In the genomic region with DNA sequence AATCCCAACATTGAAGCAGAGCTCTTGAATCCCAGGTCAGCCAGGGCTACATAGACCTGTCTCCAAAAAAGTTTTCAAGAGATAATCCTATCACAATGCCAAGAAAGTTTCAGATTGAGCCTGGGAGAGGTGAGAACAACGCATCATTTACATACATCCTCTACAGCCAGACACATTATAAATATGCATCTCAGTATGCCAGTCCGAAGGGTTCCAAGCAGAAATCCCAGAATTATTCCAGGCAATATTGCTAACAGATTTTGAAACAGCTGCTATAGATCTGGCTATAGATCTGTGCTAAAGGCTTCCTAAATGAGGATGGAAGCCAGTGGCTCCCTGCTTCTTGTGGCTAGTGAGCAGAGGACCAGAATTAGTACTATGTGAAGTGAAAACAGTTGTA, we compare ENCODE assay signal across 25 mouse cellular contexts. TPM values are rescaled to one million over a fixed set of nuclear protein-coding genes. Genes with fewer than 3 reads are reported as not detected.
DNase-seq lines count a peak whose midpoint lies in the region; ATAC-seq and TF ChIP-seq lines count a peak whose summit lies in the region.
"Had no signal": no experiment of that assay in that cellular context is flagged by ENCODE, and none has a peak within 500 bp of the region (broad histone marks: within the 10 kb centered on the region; RNA-seq: fewer than 3 reads in every experiment).

No protein-coding gene starts in this region.

- H3K27ac ChIP-seq in embryonic facial prominence, embryonic 15.5 days (replicated peaks) = 0 out of 2 replicates have a peak overlapping the region, but pooled peaks have one; percentile 17
- H3K27ac ChIP-seq in embryonic facial prominence, embryonic 10.5 days (replicated peaks) = no peak overlapping the region
- H3K27ac ChIP-seq in forebrain, postnatal 0 days (ENCODE audit: low read depth, low read length) = no peak overlapping the region
- H3K27ac ChIP-seq: embryonic facial prominence, embryonic 12.5 days; heart, embryonic 15.5 days; hindbrain, embryonic 13.5 days; hindbrain, postnatal 0 days; intestine, embryonic 15.5 days had no signal

- no peak for TF ChIP-seq CTCF in forebrain, postnatal 0 days (IDR thresholded peaks at IDR 0.05; ENCODE audit: low read depth)

- no peak overlapping the region for H3K4me2 ChIP-seq in embryonic facial prominence, embryonic 15.5 days (replicated peaks)
- H3K4me2 ChIP-seq in forebrain, postnatal 0 days (ENCODE audit: low read depth) = no peak overlapping the region
- H3K4me2 ChIP-seq: embryonic facial prominence, embryonic 12.5 days; heart, embryonic 11.5 days; heart, embryonic 15.5 days; hindbrain, embryonic 13.5 days; intestine, embryonic 15.5 days had no signal

- no peaks in the 10 kb centered on the region for H3K4me1 ChIP-seq in embryonic facial prominence, embryonic 15.5 days
- H3K4me1 ChIP-seq in embryonic facial prominence, embryonic 10.5 days = no peaks in the 10 kb centered on the region
- no peaks in the 10 kb centered on the region for H3K4me1 ChIP-seq in forebrain, postnatal 0 days (ENCODE audit: insufficient read depth)
- H3K4me1 ChIP-seq: embryonic facial prominence, embryonic 12.5 days; heart, embryonic 15.5 days; hindbrain, embryonic 13.5 days; intestine, embryonic 15.5 days had no signal

- no peak overlapping the region for H3K9ac ChIP-seq in embryonic facial prominence, embryonic 15.5 days
- H3K9ac ChIP-seq in forebrain, postnatal 0 days = no peak overlapping the region
- H3K9ac ChIP-seq: embryonic facial prominence, embryonic 12.5 days; heart, embryonic 15.5 days; hindbrain, embryonic 13.5 days; intestine, embryonic 15.5 days had no signal

- no peak for ATAC-seq in embryonic facial prominence, embryonic 15.5 days (ENCODE audit: insufficient number of reproducible peaks, low FRiP score, low TSS enrichment, low read depth)
- peak; percentile 55 for ATAC-seq in frontal cortex, adult (ENCODE audit: low TSS enrichment)
- peak; percentile 94 for ATAC-seq in forebrain, postnatal 0 days
- ATAC-seq: hindbrain, postnatal 0 days; intestine, embryonic 15.5 days had no signal

- peaks cover 59% of the 10 kb centered on the region for H3K36me3 ChIP-seq in embryonic facial prominence, embryonic 15.5 days
- peaks cover 100% of the 10 kb centered on the region for H3K36me3 ChIP-seq in embryonic facial prominence, embryonic 10.5 days (replicated peaks)
- H3K36me3 ChIP-seq in forebrain, postnatal 0 days (ENCODE audit: insufficient read depth) = peaks cover 46% of the 10 kb centered on the region

- DNase-seq in embryonic facial prominence, embryonic 10.5 days (ENCODE audit: low spot score) = no peak
- DNase-seq in frontal cortex, postnatal 10 days (ENCODE audit: low spot score in 2 of 2) = no peak
- peak; percentile 34 for DNase-seq in layer of hippocampus, adult 9-11 months
- DNase-seq in layer of hippocampus, postnatal 25 days (ENCODE audit: extremely low spot score in 1 of 2, low spot score in 1 of 2) = no peak
- DNase-seq in forebrain, postnatal 0 days = peak; percentile 73
- no peak for DNase-seq in urinary bladder, postnatal 14 days (ENCODE audit: low spot score)
- DNase-seq: adrenal gland, postnatal 10 days; B cell, adult 2 months; cerebellum, adult 2 months; cerebellum, postnatal 14 days; embryo, embryonic 11 days; gastrocnemius, postnatal 36 days; heart, adult 18-20 months; heart, postnatal 14 days; kidney, adult 2 months had no signal

- no peak overlapping the region for H3K4me3 ChIP-seq in embryonic facial prominence, embryonic 15.5 days (replicated peaks)
- no peak overlapping the region for H3K4me3 ChIP-seq in embryonic facial prominence, embryonic 10.5 days
- H3K4me3 ChIP-seq in forebrain, postnatal 0 days (ENCODE audit: low read depth, low read length) = no peak overlapping the region
- H3K4me3 ChIP-seq: embryonic facial prominence, embryonic 12.5 days; heart, embryonic 15.5 days; hindbrain, embryonic 13.5 days; intestine, embryonic 15.5 days had no signal

- no peaks in the 10 kb centered on the region for H3K9me3 ChIP-seq in embryonic facial prominence, embryonic 15.5 days (replicated peaks)
- H3K9me3 ChIP-seq in embryonic facial prominence, embryonic 10.5 days = no peaks in the 10 kb centered on the region
- no peaks in the 10 kb centered on the region for H3K9me3 ChIP-seq in forebrain, postnatal 0 days (ENCODE audit: low read length)
- H3K9me3 ChIP-seq: embryonic facial prominence, embryonic 12.5 days; heart, embryonic 15.5 days; hindbrain, embryonic 13.5 days; intestine, embryonic 15.5 days had no signal

- H3K27me3 ChIP-seq in embryonic facial prominence, embryonic 15.5 days = no peaks in the 10 kb centered on the region
- no peaks in the 10 kb centered on the region for H3K27me3 ChIP-seq in embryonic facial prominence, embryonic 10.5 days (replicated peaks; ENCODE audit: low read depth, poor library complexity, severe bottlenecking)
- H3K27me3 ChIP-seq in forebrain, postnatal 0 days (ENCODE audit: insufficient read depth, low read length) = no peaks in the 10 kb centered on the region
- H3K27me3 ChIP-seq: embryonic facial prominence, embryonic 12.5 days; heart, embryonic 15.5 days; hindbrain, embryonic 13.5 days; intestine, embryonic 15.5 days had no signal

- WGBS in embryonic facial prominence, embryonic 15.5 days = 78% methylated on average over 2 of the region's 2 CpGs
- 92% methylated on average over 2 of the region's 2 CpGs for WGBS in embryonic facial prominence, embryonic 10.5 days
- WGBS in forebrain, postnatal 0 days = 73% methylated on average over 2 of the region's 2 CpGs

RNA-seq across cellular contexts. Expression of gene Dkk3, which starts 58.0 kb away (rescaled TPM):
- polyA plus RNA-seq in embryonic facial prominence, embryonic 15.5 days (2015; fragmentation: Nextera tagmentation; extraction: Ambion mirVana) = 68.4 and 74.6 TPM in 2 replicates
- polyA plus RNA-seq in embryonic facial prominence, embryonic 10.5 days (2016; fragmentation: Nextera tagmentation; extraction: Ambion mirVana) = 10.8 and 15.2 TPM in 2 replicates
- 100 to 1,000 TPM; 218 to 244 TPM for total RNA-seq in layer of hippocampus, postnatal 25 days (2021)
- 50.8 and 53.8 TPM in 2 replicates for total RNA-seq in forebrain, postnatal 0 days (2014; rRNA removed)
- polyA plus RNA-seq in forebrain, postnatal 0 days (2015; fragmentation: Nextera tagmentation; extraction: Ambion mirVana) = 48.1 and 49.9 TPM in 2 replicates
- total RNA-seq: hematopoietic stem cell, adult 5-6 weeks; MEL had no signal

Comparison
In these comparisons a context has a peak if more than half of its experiments do, and no peak if none do; other contexts are left out.
1. DNase-seq: peak in layer of hippocampus, adult 9-11 months (single experiment) and forebrain, postnatal 0 days (single experiment); none in embryonic facial prominence, embryonic 10.5 days (single experiment), frontal cortex, postnatal 10 days (0 of 2), layer of hippocampus, postnatal 25 days (0 of 2) and urinary bladder, postnatal 14 days (single experiment).